Mouse (Mus musculus) neural tube, embryonic 10.5 days (tissue): ENCODE data around the gene Hoxa2.

Experiments
- DNase-seq: peaks from one replicate; pipeline ENCODE4 v3.0.0-alpha.2; 2017; ENCODE audit warnings: low spot score; ENCODE audit errors: extremely low spot score

Hoxa2 gene

DNA sequence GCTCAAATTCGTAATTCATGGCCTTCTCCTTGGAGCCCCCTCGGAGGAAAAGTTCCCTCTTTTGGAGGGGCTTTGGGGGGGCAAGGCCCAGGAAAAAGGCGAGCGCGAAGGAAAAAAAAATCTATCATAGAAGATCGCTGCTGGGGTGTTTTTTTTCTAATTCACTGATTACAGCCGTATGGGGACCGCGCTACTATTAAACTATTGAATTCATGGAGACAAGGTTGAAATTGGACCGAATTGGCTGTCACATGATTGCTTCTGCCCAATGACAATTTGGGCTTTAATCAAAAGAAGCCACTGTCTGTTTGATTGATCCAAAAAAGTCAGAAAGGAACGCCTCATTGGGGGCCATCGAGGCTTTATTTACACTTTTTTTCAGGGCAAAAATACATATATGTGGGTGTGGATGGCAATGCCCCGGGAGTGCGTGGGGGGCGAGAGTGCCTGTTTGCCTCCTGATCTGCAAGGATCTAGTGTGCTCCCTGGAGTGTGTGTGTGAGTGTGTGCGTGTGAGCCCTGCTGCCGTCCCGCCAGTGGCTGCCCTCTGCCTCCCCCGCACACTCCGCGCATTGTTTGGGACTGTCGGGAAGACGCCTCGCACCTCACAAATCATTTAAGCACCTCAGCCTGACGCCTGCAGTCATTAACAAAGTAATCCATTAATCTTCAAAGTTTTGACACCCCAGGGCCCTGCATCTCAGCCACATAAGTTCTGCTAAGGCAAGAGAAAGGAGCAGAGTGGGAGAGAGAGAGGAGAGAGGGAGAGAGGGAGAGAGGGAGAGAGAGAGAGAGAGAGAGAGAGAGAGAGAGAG, at the start of gene Hoxa2:
Gene Hoxa2, minus strand, starts transcription at position 206 of the 815 bp plus-strand sequence.
- DNase-seq = peak; percentile 88

DNA sequence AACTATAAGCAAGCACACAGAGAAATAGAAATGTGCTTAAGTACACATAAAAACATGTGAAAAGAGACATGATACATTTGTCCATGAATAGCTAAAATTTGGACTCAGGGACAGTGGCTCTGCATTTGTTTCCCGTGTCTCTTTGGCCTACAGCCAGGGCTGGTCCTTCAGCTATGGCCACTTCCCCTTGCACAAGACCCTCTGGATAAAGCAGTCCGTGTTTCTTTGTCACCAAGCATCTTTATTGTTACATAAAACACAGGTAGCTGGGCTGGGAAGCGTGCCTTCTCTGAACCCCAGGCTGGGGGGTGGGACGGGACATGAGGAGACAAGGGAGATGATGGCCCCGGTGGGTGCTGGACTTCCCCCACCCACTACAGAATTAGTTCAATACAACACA, 49.6 kb upstream of the Hoxa2 start:
- no peak for DNase-seq

DNA sequence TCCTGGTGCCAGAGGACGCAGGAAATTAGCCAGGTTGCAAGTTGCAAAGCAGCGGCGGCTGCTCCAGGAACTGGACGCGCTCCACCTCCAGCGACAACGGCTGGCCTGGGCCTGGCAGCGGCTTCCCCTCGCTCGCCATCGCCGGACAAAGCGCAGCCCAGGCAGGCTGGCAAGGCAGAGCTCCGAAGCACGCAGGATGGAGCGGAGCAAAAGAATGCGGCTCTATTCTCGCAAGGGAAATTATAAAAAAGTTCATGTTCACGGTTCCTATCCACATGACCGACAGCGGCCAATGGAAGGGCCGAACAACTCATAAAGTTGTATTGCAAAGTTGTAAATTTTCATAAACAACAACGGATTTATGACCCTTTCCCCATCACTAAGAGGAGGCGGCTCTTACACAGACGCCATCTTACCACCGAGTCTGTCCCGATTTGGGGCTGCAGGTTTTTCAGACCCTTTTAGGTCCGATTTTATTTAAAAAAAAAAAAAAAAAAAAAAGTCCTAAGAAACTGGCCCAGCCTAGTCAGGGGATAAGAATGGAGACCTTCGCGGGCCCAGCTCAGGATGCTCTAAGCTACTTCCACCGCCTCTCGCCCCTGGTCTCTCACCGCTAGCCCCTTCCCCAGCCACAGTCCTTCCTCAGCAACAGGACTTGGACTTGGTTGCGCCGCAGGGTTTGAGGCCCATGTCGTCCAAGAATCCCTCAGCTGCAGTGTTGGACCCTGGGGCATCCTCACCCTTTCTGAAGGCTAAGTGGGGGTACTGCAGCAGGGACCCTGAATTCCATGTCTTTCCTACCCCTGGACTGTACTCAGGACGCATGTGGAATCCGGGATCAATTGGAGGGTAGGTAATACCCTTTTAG, 48.7 kb upstream of the Hoxa2 start, which contains the start of the genes Hoxa3 and Gm28308:
Gene Hoxa3, minus strand, starts transcription at position 218 of the 868 bp plus-strand sequence.
Gene Gm28308, minus strand, starts transcription at position 221 of the 868 bp plus-strand sequence.
- DNase-seq = no peak

DNA sequence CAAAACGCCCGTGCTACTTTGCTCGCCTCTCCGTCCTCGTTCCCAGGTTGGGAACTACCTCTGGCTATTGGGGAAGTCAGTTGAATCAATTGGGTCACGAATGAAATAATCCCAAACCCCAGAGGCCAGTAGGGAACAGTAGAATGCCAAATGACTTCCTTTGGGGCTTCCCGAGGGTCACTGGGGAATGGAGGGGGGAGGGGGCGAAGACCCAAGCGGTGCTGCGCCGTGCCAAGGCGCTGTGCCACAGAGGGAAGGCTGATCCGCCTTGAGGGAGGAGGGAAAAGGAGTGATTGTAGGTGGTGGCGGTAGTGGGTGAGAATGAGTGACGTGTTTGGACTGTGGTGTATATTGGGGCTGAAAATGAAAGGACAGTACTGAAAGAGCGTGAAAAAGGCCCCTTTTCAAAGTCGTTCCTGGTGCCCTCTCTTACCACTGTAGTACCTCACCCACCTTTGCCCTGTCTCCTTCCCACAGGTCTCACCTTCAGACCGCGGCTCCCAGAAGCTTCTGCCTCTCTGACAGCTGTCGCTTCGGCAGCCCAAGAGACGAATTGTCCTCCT, 48.0 kb upstream of the Hoxa2 start:
- no peak for DNase-seq

DNA sequence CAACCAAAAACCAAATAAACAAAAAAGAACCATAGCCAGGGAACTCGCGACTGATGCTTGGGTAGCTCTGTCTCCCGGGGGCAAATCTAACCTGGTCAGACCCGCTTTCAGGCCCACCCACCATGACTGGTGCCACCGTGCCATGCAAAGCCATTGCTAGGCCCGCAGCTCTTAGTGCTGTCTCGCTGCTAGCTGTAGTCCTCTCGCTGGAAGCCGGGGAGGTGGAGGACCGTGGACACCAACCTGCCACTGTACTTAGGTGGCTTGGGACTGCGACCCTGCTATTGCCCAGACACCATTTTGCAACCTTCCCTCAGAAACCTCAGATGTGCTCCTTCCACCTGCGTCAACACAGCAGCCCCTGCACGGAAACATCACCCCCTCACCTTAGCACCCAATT, 47.3 kb upstream of the Hoxa2 start:
- DNase-seq = no peak

DNA sequence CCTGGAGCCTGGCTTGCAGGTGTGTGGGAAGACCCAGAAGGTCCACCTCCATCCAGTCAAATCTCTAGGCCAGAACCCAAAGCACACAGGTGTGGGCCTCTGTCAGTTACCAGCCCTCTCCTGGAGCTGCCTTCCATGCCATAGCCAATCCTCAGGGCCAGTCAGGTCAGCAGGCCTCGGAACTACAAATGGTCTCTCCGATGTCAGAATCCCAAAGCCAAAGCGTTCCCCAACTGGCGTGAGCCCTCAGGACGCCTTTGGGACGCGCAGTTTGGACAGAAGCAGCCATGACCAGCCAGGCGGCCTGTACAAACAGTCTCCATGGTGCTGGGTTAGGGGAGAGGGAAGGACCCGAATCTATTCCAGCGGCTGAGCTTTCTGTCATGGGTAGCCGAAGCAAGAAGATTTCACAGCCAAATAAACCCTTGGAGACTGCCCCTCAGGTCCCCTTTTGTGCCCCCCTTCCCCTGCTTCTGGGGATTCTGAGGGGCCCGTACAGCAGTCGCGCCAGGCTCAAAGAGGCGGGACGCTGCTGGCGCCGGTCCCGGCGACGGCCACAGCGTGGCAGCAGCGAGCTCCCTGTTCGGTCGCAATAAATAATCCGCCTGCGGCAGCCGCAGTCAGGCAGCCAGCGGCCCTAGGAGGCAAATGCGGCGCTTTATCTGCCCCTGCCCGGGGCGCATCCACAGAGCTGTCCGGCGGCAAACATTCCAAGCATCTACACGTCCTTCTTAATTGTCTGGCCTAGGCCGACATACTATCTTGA, 46.7 kb upstream of the Hoxa2 start:
- DNase-seq = peak; percentile 88

DNA sequence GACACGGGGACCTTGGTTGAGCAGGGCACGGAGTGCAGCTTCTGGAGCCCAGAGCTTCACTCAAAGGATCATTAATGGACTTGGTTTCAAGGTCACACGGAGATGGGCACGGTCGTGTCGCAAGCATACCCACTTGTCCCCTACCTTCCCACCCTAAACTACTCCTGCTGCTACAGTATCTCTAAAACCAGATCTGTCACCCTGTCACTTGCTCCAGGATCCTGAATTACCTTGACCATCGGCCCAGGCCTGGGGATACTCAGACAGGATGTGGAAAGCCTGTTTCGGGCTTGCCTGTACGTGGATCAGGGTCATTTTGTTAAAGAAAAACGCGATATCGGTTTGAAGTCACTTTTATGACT, 45.0 kb upstream of the Hoxa2 start:
- DNase-seq = peak; percentile 62

DNA sequence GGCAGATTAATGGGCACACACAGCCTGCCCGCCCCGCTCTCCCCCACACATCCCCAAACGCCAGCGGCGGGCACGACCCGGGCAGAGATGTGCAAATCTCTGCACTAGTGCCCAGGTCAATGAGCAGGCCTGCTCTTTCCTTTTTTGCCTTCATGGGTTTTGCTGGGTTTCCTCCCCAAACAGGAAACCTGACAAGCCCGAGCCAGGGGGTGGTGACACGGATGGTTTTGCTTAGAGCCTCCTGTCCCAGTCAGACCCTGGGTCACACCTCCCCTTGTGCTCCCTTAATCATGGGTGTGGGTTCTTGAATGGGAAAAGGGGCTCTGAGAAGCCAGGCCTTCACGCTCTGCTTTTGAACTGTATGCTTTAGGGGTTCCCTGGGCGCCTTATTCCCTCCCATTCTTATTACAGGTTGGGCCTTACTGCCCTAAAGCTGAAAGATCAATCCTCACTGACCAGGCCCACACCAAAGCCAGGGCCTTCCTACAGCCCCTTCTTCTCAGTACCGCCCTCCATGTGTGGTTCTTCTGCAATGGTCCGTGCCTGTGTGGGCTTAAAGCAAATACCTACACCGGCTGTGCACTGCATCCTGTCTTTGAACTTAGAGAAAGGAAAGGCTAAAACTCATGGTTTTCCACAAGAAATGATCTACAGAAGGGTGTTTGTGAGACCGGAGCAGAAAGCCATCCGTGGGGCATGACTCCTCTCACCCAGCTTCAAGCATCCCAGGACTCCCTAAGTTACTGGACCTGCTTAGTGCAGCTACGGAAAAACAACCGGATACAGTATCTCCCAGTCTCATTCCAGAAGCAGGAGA, 44.4 kb upstream of the Hoxa2 start:
- peak; percentile 80 for DNase-seq

DNA sequence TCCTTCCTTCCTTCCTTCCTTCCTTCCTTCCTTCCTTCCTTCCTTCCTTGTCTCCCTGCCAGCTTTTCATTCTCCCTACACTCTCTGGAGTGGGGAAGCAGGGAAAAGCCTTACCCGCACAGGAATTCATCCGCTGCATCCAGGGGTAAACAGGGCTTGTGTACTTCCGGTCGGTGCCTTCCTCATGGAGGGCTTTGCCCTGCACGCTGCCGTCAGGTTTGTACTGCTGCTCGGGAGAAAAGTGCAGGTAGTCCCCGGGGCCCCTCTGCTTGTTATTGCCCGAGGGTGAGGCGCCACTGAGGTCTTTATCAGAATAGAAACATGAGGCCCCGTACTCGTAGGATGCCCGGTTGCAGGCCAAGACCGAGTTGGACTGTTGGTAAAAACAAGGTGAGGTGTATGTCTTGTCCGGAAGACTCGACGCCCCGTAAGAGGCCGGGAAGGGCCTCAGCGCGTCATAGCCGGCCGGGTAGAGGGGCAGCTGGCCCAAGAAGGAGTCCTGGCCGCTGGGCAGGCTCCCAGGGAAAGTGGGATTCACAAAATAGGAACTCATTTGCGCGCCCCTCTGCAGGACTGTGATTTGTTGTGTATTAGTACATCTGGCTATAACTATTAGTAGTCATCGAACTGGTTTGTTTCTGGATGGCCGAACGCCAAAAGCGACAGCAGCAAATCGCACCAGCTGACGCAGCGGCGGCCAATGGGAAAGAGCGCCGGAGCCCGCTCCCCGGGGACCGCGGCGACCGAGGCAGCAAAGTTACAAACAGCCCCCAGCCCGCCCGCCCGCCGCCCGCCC, 43.6 kb upstream of the Hoxa2 start, which contains the start of gene Hoxa6:
Gene Hoxa6, minus strand, starts transcription at position 651 of the 796 bp plus-strand sequence.
- DNase-seq = no peak

DNA sequence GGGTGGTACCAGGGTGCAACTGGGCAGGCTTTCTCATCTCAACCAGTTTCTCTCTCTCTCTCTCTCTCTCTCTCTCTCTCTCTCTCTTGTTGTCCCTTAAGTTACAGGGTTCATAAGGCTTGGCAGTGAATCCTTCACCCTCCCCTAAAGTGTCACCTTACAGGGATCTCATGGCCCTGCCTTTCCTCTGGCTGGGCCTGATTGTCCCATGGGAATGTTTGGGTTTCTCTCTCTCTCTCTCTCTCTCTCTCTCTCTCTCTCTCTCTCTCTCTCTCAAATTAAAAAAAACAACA, 43.0 kb upstream of the Hoxa2 start:
- no peak for DNase-seq

DNA sequence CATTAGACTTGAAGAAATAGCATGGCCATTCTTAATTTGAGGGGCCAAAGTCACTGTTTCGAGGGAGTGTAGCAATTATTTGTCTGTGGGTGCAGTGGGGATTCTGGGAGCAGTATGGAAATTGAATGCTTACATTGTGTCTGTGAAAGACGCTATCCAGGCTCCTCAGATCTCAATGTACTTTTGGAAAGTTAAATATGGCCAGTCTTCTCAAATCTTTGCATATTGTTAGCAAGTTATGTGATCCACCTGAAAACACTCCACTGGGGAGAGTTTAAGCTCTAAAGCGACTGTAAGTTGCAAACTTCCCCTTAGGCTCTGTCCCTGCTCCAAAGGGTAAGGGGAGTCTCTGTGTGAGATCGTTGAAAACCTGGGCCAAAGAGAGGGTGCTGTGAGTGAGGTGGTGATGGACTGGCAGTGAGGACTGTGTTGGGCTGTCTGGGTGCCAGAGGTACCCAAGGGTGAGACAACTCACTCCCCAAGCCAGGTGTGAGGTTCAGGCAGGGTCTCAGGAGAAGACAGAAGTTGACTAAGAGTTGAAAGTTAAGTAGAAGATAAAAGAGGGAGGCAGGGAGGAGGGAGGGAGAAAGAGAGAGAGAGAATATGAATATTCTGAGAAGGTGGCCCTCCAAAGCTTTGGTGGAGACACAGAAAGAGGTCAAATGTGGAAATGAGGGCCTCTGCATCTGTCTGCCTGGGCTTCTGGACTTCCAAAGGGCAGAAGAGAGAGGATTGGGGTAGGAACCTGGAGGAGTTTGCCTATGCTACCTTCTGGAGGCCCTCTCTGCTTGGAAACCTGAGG, 42.5 kb upstream of the Hoxa2 start:
- DNase-seq = peak; percentile 62

DNA sequence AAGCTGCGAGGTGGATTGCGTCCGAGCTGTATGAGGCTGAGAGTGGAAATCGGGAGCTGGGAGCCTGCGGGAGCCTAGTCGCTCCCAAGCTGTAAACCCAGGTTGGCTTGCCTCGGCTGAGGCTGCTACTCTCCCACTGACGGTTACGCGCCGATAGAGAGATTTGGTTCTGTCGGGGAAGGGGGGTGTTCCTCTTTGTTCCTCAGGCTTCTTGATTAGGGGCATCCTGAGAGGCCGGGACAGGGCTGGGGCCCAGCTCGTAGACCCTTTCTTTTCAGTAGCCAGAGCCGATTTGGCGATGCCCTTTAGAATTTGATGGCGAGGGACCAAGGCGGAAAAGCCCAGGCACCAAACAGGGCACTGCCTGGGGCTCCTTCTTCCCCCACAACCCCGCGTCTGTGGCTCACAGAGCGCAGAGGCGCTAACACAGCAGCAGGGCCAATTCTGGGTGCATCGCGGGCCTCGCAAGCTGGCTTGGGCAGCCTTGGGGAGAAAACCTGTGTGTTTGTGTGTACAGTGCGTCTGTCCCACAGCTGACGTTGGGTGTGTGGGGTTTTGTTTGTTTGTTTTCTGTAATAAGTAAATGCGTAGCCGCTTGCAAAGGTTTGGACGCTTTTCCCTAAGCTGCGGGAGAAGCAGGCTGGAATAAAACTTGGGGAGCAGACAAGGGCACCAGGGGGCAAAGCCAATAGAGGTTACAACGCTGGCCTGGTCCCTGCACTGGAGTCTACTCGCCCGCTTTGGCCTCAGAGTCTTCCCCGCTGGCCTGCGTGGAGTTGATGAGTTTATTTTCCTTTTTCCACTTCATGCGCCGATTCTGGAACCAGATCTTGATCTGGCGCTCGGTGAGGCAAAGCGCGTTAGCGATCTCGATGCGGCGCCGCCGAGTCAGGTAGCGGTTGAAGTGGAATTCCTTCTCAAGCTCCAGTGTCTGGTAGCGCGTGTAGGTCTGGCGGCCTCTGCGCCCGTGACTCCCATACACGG, 41.3 kb upstream of the Hoxa2 start:
- peak; percentile 78 for DNase-seq

DNA sequence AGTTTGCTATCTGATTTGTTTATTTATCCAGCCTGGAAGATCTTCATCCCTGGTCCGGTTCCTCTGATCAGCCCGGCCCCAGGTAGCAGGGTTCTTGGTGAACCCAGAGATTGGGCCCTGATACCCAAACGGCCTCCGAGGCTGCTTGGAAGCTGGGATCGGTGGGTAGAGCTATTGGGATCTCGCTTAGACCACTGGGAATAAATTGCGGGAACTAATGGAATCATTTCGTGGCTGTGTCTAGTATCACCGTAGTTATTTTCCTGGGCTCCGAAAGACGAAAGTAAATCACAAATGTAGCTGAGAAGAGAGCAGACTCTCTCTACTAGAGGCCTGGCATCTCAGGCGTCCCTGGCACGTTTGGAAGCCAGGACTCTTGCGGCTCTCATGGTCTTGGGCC, 40.6 kb upstream of the Hoxa2 start:
- no peak for DNase-seq

DNA sequence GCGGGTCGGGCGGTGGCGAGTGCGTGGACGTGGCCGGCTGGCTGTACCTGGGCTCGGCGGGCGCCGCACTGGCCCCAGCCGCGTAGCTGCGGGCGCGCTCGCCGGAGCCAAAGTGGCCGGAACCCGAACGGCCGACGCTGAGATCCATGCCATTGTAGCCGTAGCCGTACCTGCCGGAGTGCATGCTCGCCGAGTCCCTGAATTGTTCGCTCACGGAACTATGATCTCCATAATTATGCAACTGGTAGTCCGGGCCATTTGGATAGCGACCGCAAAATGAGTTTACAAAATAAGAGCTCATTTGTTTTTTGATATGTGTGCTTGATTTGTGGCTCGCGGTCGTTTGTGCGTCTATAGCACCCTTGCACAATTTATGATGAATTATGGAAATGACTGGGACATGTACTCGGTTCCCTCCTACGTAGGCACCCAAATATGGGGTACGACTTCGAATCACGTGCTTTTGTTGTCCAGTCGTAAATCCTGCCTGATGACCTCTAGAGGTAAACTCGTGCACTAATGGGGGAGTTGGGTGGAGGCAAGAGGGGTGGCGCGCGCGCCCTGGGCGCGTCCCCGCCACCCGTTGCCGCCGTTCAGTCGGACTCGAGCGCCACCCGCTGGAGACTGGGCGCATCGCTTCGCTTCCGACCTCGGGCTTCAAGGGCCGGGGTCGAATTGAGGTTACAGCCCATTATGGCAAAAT, 39.6 kb upstream of the Hoxa2 start, which contains the start of gene Hoxa5:
Gene Hoxa5, minus strand, starts transcription at position 538 of the 703 bp plus-strand sequence.
- DNase-seq = peak; percentile 98

DNA sequence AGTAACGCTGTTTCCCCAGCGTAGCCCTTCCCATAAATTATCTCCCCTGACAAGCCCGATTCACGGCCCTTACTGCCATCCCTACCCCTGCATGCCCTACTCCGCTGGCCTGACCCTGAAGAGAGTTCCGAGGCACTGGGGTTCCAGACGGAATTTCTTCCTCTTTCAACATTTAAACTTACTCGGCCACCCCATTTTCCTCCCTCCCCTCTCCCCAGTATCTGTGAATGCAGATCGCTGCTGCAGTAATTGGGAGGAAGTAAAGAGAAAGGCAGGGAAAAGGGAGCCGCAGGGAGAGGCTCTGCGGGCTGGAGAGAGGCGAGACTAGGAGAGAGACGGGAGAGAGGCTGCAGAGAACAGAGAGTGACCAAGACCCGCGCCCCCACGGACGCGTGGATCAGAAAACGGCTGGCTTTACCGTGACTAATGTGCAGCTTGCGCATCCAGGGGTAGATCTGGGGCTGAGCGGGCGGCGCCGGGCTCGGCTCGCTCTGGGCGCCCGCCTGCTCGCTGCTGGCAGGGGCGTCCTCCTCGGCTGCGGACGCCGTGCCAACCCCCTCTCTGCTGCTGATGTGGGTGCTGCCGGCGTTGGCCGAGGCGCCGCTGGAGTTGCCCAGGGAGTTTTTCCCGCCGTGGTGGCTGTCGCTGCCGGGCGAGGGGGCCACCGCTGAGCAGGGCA, 38.9 kb upstream of the Hoxa2 start:
- peak; percentile 71 for DNase-seq

DNA sequence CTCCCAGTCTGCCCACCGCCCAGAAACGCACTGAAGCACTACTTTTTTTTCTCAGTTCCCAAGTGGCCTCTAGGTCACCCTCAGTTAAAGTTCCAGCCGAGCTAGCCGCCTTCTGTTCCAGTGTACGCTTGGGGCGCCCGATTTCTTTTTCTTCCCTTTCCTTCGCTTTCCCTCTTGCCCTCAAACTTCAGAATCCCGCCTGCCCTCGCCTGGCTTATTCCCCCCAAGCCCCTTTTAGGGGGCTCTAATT, 38.4 kb upstream of the Hoxa2 start:
- peak; percentile 80 for DNase-seq
